12 mouse cellular contexts compared by ENCODE assay signal in genomic region chr10:39430074-39430764, GRCm38 (mm10).
A peak's percentile ranks its signal among the peaks of the same experiment; 100 is the strongest.
DNase-seq lines count a peak whose midpoint lies in the region; ATAC-seq and TF ChIP-seq lines count a peak whose summit lies in the region.
"Had no signal": no experiment of that assay in that cellular context is flagged by ENCODE, and none has a peak within 500 bp of the region (broad histone marks: within the 10 kb centered on the region; RNA-seq: fewer than 3 reads in every experiment).

No protein-coding gene starts in this region.

- 0 out of 2 replicates have a peak, but pooled peaks have one; percentile 12 for ATAC-seq in stomach, embryonic 16.5 days (ENCODE audit: insufficient read depth, low FRiP score)
- ATAC-seq in stomach, postnatal 0 days (ENCODE audit: low FRiP score, low TSS enrichment): no peak
- ATAC-seq in hindbrain, postnatal 0 days: no peak
- ATAC-seq: liver, embryonic 12.5 days had no signal

- H3K4me1 ChIP-seq in stomach, embryonic 16.5 days (ENCODE audit: control insufficient read depth, insufficient read depth, low read length): 0 out of 2 replicates have a peak, but pooled peaks cover 3% of the 10 kb centered on the region
- no peaks in the 10 kb centered on the region for H3K4me1 ChIP-seq in stomach, postnatal 0 days (replicated peaks; ENCODE audit: control insufficient read depth, insufficient read depth)
- peaks cover 6% of the 10 kb centered on the region for H3K4me1 ChIP-seq in hindbrain, postnatal 0 days (ENCODE audit: insufficient read depth, low read length)

- no peak overlapping the region for H3K27ac ChIP-seq in stomach, embryonic 16.5 days (ENCODE audit: low read length)
- no peak overlapping the region for H3K27ac ChIP-seq in stomach, postnatal 0 days (replicated peaks)
- no peak overlapping the region for H3K27ac ChIP-seq in hindbrain, postnatal 0 days
- H3K27ac ChIP-seq: forebrain, embryonic 12.5 days; liver, embryonic 12.5 days had no signal

- H3K4me3 ChIP-seq in stomach, embryonic 16.5 days (replicated peaks; ENCODE audit: low read length): no peak overlapping the region
- H3K4me3 ChIP-seq in stomach, postnatal 0 days (ENCODE audit: low read depth, low read length): no peak overlapping the region
- H3K4me3 ChIP-seq in hindbrain, postnatal 0 days (ENCODE audit: low read length): no peak overlapping the region
- H3K4me3 ChIP-seq: forebrain, embryonic 12.5 days; liver, embryonic 12.5 days had no signal

- 60% methylated on average over 14 of the region's 14 CpGs for WGBS in stomach, embryonic 16.5 days
- 68% methylated on average over 14 of the region's 14 CpGs for WGBS in stomach, postnatal 0 days
- 53% methylated on average over 14 of the region's 14 CpGs for WGBS in hindbrain, postnatal 0 days

- H3K9ac ChIP-seq in stomach, embryonic 16.5 days (ENCODE audit: low read length): no peak overlapping the region
- no peak overlapping the region for H3K9ac ChIP-seq in stomach, postnatal 0 days (ENCODE audit: low read length)
- H3K9ac ChIP-seq in hindbrain, postnatal 0 days (replicated peaks; ENCODE audit: low read length): no peak overlapping the region
- H3K9ac ChIP-seq: forebrain, embryonic 12.5 days; liver, embryonic 12.5 days had no signal

- no peaks in the 10 kb centered on the region for H3K9me3 ChIP-seq in stomach, embryonic 16.5 days (replicated peaks; ENCODE audit: control insufficient read depth, low read length)
- H3K9me3 ChIP-seq in stomach, postnatal 0 days (ENCODE audit: control insufficient read depth, low read length): no peaks in the 10 kb centered on the region
- H3K9me3 ChIP-seq in hindbrain, postnatal 0 days (ENCODE audit: low read length): no peaks in the 10 kb centered on the region
- H3K9me3 ChIP-seq: forebrain, embryonic 12.5 days; liver, embryonic 12.5 days had no signal

- DNase-seq in adrenal gland, adult (ENCODE audit: inconsistent age in 2 of 2, low spot score in 1 of 2): peak; percentile 64 to 89
- no peak for DNase-seq in adrenal gland, adult 18-20 months (ENCODE audit: low spot score in 2 of 2)
- DNase-seq in stomach, postnatal 0 days (ENCODE audit: low spot score): no peak
- peak; percentile 36 for DNase-seq in hindbrain, postnatal 0 days (ENCODE audit: low spot score)
- no peak for DNase-seq in cerebellum, postnatal 4 days (ENCODE audit: low spot score in 2 of 2)
- DNase-seq in lung, postnatal 36 days: no peak
- no peak for DNase-seq in gastrocnemius, postnatal 25 days
- DNase-seq: cerebellum, postnatal 25 days; heart, postnatal 14 days had no signal

- no peak for TF ChIP-seq CTCF in stomach, postnatal 0 days (IDR thresholded peaks at IDR 0.05; ENCODE audit: low read depth)
- no peak for TF ChIP-seq CTCF in hindbrain, postnatal 0 days (IDR thresholded peaks at IDR 0.05; ENCODE audit: low read depth)

- H3K4me2 ChIP-seq in stomach, embryonic 16.5 days (ENCODE audit: low read depth, low read length): no peak overlapping the region
- H3K4me2 ChIP-seq in stomach, postnatal 0 days (replicated peaks; ENCODE audit: low read depth): no peak overlapping the region
- H3K4me2 ChIP-seq in hindbrain, postnatal 0 days (ENCODE audit: low read depth, low read length): no peak overlapping the region
- H3K4me2 ChIP-seq: forebrain, embryonic 12.5 days; liver, embryonic 12.5 days had no signal

- no peaks in the 10 kb centered on the region for H3K36me3 ChIP-seq in stomach, embryonic 16.5 days (ENCODE audit: control insufficient read depth, insufficient read depth, low read length)
- H3K36me3 ChIP-seq in stomach, postnatal 0 days (ENCODE audit: control insufficient read depth, insufficient read depth, low read length): no peaks in the 10 kb centered on the region
- H3K36me3 ChIP-seq in hindbrain, postnatal 0 days (ENCODE audit: insufficient read depth, low read length): no peaks in the 10 kb centered on the region
- H3K36me3 ChIP-seq: forebrain, embryonic 12.5 days; liver, embryonic 12.5 days had no signal

- TF ChIP-seq EP300 in stomach, postnatal 0 days (optimal IDR thresholded peaks at IDR 0.05): no peak

- H3K27me3 ChIP-seq in stomach, embryonic 16.5 days (ENCODE audit: control insufficient read depth, insufficient read depth, low read length): no peaks in the 10 kb centered on the region
- no peaks in the 10 kb centered on the region for H3K27me3 ChIP-seq in stomach, postnatal 0 days (ENCODE audit: control insufficient read depth, insufficient read depth, low read length)
- H3K27me3 ChIP-seq in hindbrain, postnatal 0 days (ENCODE audit: insufficient read depth, low read length): no peaks in the 10 kb centered on the region
- H3K27me3 ChIP-seq: forebrain, embryonic 12.5 days; liver, embryonic 12.5 days had no signal

Comparison
In these comparisons a context has a peak if more than half of its experiments do, and no peak if none do; other contexts are left out.
1. DNase-seq: peak in adrenal gland, adult (2 of 2) and hindbrain, postnatal 0 days (single experiment); none in adrenal gland, adult 18-20 months (0 of 2), stomach, postnatal 0 days (single experiment), cerebellum, postnatal 4 days (0 of 2), lung, postnatal 36 days (single experiment) and gastrocnemius, postnatal 25 days (single experiment).